Mouse (Mus musculus) lung, postnatal 36 days (tissue): ENCODE measurements around the gene Lmo4.
A peak's percentile ranks its signal among the peaks of the same experiment; 100 is the strongest.

Experiments used
- DNase-seq: peaks from one replicate; pipeline ENCODE4 v3.0.0; 2022; ENCODE audit warnings: mixed read lengths

Gene Lmo4

DNA sequence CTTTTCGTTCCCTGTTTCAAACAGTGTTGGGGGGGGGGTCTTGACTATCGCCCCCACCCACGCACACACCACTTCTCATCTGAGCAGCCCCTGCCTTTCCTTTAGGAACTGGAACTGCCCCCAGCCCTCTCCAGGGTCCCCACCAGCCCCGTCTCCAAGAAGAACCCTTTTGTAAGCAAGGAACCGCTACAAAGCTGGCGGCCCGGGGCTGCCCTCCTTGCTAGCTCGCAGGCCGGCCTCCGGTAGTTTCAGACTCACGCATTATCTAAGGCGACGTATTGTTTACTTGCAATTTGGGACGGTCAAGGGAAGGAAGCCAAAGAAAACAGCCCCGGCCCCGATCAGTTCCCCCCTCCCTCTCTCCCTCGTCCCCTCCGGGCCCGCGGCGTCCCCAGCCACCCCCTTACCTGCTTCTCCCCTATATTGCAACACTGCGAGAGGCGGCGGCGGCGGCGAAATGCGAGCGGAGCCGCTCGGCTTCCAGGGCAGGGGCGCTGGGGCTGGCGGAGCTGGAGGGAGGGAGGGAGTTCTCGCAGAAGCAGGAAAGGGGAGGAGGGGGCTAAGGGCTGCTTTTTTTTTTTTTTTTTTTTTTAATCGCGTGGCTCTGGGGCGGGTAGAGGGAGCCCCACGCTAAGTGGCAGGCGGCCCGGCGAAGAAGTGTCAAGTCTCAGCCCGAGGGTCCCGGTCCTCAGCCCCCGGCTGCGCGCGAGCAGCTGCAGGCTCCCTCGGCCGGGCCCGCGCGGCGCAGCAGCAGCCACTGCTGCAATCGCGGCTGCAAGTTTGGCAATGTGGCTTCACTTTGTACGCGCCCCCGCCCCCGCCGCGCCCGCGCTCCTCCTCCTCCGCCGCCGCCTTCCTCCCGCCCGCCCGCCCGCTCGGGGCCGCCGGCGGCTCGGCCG is at the start of gene Lmo4:
Gene Lmo4, minus strand, starts transcription at position 808 of the 899 bp plus-strand sequence.
- DNase-seq, result peak; percentile 92

DNA sequence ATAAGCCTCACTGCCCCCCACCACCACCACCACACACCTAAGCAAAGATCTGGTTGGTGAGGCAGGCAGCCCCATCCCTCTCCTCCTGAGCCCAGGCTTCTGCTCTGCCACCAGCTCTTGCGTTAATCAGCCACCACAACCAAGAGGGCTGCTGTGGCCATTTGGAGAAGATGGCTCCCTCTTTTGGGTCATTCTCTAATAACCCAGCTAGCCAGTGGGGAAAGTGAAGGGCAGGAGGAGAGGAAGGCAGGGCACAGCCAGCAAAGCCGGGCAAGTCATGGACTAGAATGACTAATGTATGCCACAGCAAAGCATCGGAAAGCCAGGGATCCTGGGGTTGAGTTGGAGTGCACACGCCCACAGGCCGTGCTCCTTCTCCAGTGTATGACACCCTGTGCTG is 49.3 kb upstream of the Lmo4 start:
- DNase-seq, result no peak

DNA sequence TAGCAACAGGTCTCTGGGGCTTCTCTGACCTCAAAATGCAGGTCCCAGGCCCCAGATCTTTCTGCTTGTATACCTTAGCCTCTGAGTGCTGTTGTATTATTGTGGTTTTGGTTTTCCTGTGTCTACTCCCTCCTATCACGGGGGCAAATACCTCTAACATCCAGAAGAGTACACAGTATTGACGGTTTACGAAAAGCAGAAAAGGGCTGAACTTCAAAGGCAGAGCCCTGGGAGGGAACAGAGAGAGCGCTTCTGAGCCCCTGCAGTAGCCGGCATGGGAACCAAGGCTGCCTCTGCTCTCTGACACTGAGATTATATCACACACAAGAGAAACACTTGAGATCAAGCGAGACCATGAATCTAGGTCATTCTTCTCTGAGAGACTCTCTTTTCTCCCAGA is 48.0 kb upstream of the Lmo4 start:
- no peak for DNase-seq

DNA sequence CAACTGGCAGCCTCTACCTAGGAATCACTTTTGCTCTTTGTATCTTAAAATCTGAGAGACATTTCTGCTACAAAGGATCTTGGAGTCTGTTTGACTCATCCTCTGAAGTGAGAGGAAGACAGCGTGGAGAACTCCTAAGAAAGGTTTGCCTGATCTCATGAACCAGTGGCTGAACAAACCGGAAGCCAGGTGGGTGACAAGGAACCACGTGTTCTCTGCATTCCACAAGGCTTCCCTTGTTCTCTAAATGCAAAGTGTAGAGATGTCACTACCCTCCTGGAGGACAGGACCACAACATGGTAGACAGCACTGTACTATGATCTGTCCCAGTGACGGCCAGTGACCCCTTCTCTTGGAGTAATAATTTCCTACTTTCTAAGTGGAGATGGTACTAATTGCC is 47.1 kb upstream of the Lmo4 start:
- DNase-seq, result no peak

DNA sequence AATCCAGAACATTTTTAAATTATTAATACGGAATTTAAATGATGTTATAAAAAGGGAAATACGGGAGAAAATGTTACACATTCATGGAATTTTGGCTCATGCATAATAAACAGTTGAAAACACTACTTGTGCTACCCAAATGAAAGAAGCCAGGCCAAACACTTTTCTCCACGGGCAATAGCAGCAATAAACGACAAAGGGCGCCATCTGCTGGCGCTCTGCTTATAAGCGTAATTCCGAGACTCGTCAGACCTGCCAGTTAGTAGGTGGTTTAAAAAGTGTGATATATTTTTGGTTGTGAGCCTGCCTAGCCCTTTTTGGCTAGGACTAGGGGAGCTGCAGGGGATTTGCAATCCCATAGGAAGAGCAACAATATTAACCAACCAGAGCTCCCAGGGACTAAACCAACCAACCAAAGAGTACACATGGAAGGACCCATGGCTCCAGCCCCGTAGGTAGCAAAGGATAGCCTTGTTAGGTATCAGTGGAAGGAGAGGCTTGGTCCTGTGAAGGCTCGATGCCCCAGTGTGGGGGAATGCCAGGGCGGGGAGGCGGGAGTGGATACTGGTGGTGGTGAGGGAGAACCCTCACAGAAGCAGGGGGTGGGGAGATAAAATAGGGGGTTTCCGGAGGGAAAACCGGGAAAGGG is 37.1 kb upstream of the Lmo4 start:
- peak; percentile 90 for DNase-seq

DNA sequence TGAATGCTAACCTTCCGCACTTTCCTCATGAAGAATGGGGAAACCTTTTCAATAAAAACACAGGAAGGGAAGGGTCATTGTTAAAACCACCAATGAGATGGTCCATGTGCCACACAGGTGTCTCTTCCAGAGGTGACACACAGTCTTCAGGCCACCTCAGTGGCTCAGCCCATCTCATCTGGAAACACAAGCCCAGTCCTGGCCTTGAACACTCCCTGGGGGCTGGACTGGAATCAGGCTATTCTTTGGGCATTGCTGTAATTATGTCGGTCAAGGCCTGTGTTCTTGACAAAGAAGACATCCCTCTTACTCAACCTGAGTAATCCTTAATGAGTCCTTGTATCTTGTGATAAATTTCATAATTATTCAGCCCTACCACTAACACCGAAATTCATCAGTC is 36.1 kb upstream of the Lmo4 start:
- no peak for DNase-seq

DNA sequence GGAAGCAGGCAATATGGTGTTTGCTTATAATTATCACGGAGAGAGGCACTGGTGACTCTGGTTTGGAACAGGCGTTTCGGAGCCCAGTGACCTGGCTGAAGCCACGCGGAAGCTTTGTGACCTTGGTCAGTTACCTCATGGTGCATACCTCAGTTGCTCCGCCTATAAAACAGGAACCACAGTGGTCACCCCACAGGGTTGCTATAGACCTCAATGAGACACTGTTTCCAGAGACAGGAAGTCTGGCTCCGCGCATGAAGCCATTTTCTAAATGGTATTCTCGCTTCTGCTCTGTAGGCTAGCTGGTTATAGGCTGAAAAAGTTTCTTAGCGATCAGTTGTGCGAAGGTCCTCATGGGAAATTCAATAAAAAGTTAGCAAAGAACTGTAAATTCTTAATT is 33.5 kb upstream of the Lmo4 start:
- no peak for DNase-seq

DNA sequence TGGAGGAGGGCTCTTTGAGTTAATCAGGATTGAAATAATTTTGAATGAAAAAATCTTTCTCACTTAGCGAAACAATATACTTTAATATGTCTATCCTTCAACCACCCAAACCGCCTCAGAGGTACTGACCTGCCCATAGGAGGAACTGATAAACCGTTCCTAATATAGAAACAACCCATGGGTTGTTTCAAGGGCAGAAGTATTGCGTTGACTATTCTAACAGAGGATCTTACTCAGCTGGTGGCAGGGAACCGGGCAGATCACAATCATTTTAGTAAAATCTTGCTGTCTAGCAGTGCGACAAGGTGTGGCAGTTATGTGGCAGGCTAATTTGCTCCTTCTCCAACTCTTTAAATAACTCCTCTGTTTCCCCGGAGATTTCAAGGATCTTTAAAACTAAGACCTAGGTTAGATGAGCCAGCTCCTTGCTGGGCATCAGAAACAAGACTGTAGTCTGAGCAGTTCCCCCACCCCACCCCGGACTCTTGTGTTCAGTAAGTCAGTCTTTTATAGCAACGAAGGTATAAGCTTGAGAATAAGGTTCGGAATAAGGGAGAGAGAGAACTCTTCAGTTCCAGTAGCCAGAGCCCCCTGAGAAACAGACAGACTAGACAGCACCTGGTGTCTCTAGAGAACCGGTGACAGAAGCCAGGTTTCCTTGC is 27.5 kb upstream of the Lmo4 start:
- DNase-seq, result peak; percentile 3

DNA sequence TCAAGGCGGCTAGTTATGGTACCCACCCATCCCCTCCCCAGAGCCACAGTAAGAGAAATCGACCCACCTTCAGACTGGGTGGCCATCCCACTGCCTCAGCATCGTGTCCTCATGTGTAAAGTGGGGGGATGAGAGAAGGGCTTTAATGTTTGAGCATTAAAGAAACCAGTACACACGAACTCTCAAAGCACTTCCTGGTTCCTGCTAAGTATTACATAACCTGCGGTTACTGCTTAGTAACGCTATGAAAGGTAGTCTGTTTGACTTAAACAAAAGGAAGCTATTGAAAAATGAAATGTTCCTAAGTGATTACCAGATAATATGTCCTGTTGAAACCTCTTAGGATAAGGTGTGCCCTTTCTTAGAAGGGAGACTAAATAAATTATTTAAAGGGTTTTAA is 26.9 kb upstream of the Lmo4 start:
- DNase-seq, result peak; percentile 42

DNA sequence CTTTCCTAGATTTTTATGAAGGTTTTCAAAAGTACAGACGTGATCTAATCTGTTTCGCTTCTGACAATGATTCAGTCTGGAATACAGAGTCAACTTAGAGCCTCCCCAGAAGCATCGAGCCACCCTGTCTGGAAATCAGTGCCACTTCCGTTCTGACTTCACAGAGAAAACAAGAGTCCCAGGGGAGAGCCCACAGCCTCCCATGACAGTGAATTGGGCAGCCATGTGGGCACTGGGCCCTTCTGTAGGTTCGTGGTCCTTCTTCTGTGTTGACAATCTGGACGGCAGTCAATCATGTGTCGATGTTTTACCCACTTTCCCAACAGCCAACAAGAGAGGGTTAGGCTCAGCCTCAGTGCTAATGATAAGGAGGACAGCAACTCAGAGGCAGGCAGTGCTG is 26.4 kb upstream of the Lmo4 start:
- no peak for DNase-seq

DNA sequence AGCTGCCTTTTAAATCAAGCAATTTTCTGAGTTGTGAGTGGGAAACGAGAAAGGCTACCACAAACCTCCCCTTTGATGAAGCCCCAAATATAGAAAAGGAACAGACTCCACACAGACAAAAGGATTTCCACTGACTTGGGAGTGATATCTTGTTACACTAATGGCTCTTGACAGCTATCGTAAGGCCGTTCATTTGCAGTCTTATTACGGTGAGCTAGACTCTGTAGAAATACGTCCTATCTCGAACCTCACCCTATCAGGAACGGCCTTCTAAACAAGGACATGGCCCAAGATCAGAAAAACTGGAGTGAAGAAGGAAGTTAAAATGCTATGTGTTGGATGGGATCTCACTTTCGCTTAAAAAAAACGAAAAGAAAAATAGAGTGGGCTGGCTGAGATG is 25.0 kb upstream of the Lmo4 start:
- no peak for DNase-seq

DNA sequence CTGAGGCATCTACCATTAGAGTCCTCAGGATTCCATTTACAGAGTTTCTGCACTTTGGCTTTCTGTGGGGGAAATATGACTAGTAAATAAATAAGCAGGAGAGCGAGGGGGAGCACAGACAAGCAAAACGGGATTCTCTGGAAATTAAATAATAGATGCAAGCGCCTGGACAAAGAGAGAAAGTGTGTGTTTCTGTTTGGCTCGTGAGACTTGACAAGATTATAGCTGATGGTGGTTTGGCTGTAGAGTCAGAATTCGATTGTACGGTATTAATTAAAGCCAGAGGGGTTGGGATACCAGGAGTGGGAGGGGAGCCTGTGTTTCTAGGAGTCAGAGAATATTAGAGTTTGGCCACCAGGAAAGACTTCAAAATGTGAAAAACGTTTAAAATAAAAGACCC is 24.3 kb upstream of the Lmo4 start:
- no peak for DNase-seq

DNA sequence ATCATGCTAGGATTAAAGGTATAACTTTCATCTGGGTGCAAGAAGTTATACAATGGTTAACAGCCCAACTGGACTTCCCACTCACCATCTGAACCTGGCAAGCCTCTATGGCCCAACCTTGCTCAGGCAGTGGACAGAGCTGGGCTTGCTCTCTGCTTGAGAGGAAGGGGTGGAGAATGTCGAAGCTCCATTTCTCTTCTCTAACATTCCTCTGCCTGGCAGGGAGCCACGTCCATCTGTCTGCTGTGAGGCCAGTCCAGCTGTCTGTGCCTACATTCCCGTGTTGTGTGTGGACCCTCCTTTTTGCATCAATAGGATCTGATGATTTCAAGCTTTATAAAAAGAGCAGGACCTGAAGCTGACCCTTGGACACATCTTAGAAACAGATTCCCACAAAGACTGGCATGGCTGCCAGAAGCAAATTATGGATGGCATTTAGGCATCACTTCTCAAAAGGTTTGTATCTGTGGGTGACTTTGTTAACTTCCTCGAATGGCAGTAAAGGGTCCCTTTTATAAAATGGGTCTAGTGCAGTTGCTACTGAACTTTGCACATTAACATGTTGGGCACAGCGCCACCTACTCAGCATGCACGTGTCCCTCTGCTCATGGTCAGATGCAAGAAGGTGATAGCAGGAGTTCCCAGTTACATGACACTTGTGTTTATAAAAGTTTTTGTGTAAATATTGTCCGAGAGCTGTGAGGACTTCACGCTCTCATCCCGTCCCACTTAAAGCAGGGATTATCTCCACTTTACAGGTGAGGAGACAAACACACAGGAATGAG is 20.6 kb upstream of the Lmo4 start:
- DNase-seq, result peak; percentile 14

DNA sequence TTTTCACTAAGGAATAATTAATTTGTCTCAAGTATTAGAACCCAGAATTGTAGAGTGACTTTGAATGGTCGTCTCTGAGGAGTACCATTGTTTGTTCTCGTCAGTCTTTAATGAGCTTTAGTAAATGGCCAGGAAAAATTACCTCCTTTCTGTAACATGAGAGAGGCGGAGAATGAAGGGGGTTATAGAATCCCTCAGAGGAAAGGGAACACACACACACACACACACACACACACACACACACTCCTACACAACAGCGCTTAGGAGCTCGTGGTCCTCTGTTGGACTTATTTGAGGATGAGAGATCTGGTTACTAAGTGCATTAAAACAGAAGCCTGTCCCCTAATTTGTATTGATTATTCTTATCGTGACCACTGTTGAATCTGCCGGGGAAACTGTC is 19.6 kb upstream of the Lmo4 start:
- no peak for DNase-seq

DNA sequence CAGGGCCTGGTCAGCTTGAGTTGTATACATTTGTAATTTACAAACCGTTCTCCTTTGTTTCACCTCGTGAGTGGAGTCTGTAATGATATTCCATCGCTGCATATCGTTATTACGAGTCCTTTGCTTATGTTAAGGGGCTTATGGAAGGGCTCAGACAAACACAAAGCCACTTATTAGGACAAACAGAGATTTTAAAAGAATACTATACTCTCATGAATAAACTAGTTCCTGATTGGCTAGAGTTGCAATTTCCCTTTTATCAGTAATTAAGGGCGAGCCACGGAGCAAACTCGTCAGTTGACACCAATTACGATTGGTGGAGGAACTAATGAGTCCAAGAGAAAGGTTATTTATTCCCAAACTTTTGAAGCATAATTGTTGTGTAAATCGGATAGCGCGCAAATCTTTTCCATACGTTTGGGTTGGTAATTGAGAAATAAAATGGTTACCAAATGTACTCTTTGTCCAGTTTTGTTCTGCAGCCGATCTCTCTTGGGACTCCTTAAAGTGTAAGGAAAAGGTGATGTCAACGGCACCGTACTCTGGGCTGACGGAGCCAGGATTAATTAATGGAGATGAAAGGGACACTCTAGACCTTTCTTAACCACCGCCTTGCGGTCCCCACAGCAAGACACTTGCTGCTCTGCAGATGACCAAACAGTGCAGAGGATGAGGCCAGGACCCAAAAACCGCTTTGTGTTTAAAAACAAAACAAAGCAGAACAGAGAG is 18.5 kb upstream of the Lmo4 start:
- DNase-seq, result no peak

DNA sequence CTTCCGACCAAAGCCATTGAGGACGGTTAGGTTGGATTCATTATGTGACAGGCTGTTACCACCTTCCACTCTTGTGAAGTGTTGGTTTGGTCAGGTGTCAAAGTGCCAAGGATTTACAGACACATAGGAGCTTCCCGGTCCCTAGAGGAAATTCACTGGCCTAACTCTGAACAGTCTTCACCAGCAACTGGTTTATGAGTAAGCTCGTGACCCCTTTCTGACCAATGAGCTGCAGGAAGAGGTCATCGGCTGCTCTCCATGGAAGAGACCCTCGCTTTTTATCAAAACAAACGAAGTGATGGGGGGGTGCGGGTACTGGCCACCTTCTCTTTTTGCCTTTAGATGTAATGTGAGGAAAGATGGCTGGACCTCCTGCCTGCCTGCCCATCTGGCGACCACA is 17.4 kb upstream of the Lmo4 start:
- DNase-seq, result no peak

DNA sequence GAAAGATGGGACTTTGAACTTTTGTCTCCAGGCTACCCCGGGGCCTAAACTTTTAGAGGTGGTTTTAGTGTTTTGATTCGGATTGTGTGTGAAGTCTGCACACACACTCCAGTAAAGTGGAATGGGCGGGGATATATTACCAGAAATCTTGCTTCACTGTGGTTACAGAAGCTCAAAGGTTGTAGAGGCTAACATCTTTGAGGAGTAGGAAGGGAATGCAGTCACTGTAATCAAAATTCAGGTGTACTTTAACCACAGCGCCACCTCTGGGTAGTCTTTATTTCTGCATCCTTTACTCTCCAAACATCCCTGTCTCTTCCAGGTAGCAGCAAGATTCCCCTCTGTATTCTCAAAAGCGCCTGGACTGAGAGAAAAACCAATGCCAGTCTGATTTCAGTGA is 2.5 kb upstream of the Lmo4 start:
- peak; percentile 83 for DNase-seq

DNA sequence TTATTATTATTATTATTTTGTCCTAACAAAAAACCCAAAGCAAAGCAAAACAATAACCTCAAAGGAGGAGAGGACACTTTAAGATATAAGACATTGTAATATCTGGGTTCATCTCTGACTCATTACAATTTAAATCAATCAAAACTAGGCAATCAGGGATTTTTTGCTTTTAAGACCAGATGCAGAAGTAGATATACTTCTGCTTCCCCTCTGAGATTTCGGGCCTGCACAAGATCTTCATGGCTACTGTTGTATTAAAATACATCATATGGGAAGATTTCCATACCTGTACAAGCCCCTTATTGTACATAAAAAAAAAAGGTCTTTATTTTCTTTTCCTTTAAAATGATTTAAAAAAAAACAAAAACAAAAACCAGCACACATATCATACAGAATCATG is 1.9 kb upstream of the Lmo4 start:
- DNase-seq, result no peak

DNA sequence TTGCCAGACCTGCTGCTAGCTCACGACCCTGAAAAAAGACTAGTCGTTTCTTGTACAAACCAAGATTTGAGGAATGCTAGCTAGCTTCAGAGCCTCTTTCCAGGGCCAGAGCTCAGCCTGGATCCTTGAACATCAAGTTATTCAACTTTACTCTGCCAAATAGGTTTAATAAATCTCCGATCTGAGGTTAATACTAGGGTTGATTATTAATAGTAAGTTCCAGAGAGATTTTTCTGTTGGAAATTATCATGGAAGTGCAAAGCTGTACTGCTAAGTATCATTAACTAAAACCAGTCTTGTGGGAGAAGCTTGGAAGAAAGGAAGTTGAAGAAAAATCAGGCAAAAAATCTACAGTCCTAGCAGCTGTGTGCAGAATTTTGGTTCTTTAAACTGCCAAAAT is 1.2 kb upstream of the Lmo4 start:
- no peak for DNase-seq

DNA sequence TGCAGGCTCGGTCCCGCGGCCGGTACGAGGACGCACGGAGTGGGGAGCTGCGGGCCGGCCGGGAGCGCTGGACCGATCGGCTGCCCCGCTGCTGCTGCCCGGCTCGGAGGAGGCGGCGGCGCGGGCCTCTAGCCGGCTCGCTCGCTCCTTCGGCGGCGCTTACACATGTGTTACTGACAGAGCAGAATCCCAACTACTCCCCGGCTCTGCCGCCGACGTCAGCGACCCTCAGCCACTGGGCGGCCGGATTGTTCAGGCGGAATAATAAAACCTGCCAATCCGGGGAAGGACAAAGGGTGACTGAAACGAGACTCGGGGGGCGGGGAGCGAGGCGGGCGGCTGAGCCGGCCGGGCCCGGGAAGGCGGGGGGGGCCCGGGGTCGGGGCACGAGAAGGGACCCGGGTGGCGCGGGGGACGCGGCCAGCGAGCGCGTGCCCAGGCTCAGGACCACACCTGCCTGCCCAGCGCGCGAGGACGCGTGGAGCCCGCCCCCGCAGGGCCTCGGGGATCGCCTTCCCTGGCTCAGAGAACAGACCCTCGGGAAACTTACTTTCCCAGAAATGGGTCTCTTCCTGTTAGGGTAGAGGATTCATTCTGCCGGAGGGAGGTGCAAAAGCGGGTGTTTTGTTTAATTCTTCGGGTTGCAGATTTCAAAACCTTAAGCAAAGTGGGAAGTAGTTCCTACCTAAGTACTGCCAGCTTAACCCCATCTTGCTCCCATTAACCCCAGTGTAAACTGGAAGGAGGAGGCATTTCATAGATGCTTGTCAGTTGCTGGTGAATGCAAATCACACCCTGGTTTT is 532 bp upstream of the Lmo4 start:
- DNase-seq, result peak; percentile 98

DNA sequence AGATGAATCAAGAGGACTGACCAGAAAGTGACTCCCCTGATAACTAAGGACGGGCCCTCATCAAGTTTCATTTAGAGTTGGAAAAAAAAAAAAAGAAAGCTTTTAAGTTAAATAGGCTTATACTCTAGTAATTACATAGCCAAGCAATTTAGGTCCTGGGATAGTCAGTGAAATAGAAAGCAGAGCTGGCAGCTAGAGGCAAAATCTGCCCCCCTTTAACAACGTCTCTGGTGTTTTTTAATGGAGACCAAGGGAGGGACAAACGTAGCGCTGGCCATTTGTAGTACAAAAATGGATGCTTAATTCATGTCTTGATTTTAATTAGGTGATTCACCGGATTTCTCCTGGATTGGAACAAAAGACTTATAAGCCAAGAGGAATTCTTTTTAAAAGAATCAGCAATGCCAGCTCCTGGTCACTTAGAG is 1.0 kb downstream of the Lmo4 start:
- peak; percentile 22 for DNase-seq
